Mouse (Mus musculus): ENCODE results near the gene Card19. TPM values are rescaled to one million over a fixed set of nuclear protein-coding genes. Genes with fewer than 3 reads are reported as not detected.

Gene Card19
- polyA plus RNA-seq, 1 experiment, result 108 TPM

GRCm38 (mm10) chr13:49183161-49183560 is 32.7 kb downstream of the Card19 start:
- peaks cover 13% of the 10 kb centered on the region for H3K4me1 ChIP-seq (ENCODE audit: control insufficient read depth, insufficient read depth, low read length)

GRCm38 (mm10) chr13:49181411-49181984 is 34.3 kb downstream of the Card19 start:
- TF ChIP-seq POLR2A (IDR thresholded peaks at IDR 0.05; ENCODE audit: low read depth, low read length), result no peak
- Histone ChIP-seq H3K4me3 (ENCODE audit: insufficient read depth, low read depth, low read length) (no peak overlapping the region), H3K4me1 (ENCODE audit: control insufficient read depth, insufficient read depth, low read length) (peaks cover 6% of the 10 kb centered on the region), H3K27ac (ENCODE audit: insufficient read depth, low read depth, low read length) (no peak overlapping the region), H3K27me3 (replicated peaks; ENCODE audit: control insufficient read depth, insufficient read depth, low read length) (no peaks in the 10 kb centered on the region), H3K36me3 (ENCODE audit: control insufficient read depth, insufficient read depth, low read length) (no peaks in the 10 kb centered on the region)
- 92% methylated on average over 3 of the region's 3 CpGs for WGBS
- DNase-seq, result no peak

More at GRCm38 (mm10) chr13:49183161-49183560, 32.7 kb downstream of the Card19 start:
- no peak overlapping the region for H3K4me3 ChIP-seq (ENCODE audit: insufficient read depth, low read depth, low read length)
- H3K36me3 ChIP-seq (ENCODE audit: control insufficient read depth, insufficient read depth, low read length), result no peaks in the 10 kb centered on the region
- DNase-seq, result no peak
- TF ChIP-seq CTCF (conservative IDR thresholded peaks at IDR 0.05; ENCODE audit: insufficient read depth, insufficient read length, low read depth, low read length), result no peak
- TF ChIP-seq POLR2A (IDR thresholded peaks at IDR 0.05; ENCODE audit: low read depth, low read length), result no peak
- H3K27ac ChIP-seq (ENCODE audit: insufficient read depth, low read depth, low read length), result no peak overlapping the region
- H3K27me3 ChIP-seq (replicated peaks; ENCODE audit: control insufficient read depth, insufficient read depth, low read length), result no peaks in the 10 kb centered on the region
- WGBS, result 82% methylated on average over 5 of the region's 5 CpGs

- DNase-seq, result no peak
- Histone ChIP-seq H3K4me1 (ENCODE audit: control insufficient read depth, insufficient read depth, low read length) (peaks cover 4% of the 10 kb centered on the region), H3K27me3 (replicated peaks; ENCODE audit: control insufficient read depth, insufficient read depth, low read length) (no peaks in the 10 kb centered on the region), H3K36me3 (ENCODE audit: control insufficient read depth, insufficient read depth, low read length) (no peaks in the 10 kb centered on the region), H3K4me3 (ENCODE audit: insufficient read depth, low read depth, low read length) (no peak overlapping the region), H3K27ac (ENCODE audit: insufficient read depth, low read depth, low read length) (no peak overlapping the region)
- 59% methylated on average over 1 of the region's 1 CpGs for WGBS
- TF ChIP-seq POLR2A (IDR thresholded peaks at IDR 0.05; ENCODE audit: low read depth, low read length) (no peak), CTCF (conservative IDR thresholded peaks at IDR 0.05; ENCODE audit: insufficient read depth, insufficient read length, low read depth, low read length) (no peak)
Measured at GRCm38 (mm10) chr13:49180691-49181090, 35.1 kb downstream of the Card19 start.

- 93% methylated on average over 5 of the region's 5 CpGs for WGBS
- no peak for DNase-seq
- Histone ChIP-seq H3K36me3 (ENCODE audit: control insufficient read depth, insufficient read depth, low read length) (no peaks in the 10 kb centered on the region), H3K27me3 (replicated peaks; ENCODE audit: control insufficient read depth, insufficient read depth, low read length) (no peaks in the 10 kb centered on the region), H3K4me1 (ENCODE audit: control insufficient read depth, insufficient read depth, low read length) (peaks cover 4% of the 10 kb centered on the region), H3K4me3 (ENCODE audit: insufficient read depth, low read depth, low read length) (no peak overlapping the region), H3K27ac (ENCODE audit: insufficient read depth, low read depth, low read length) (no peak overlapping the region)
- TF ChIP-seq POLR2A (IDR thresholded peaks at IDR 0.05; ENCODE audit: low read depth, low read length) (no peak), CTCF (conservative IDR thresholded peaks at IDR 0.05; ENCODE audit: insufficient read depth, insufficient read length, low read depth, low read length) (no peak)
Measured at GRCm38 (mm10) chr13:49180274-49180673, 35.6 kb downstream of the Card19 start.

- no peak overlapping the region for H3K27ac ChIP-seq (ENCODE audit: insufficient read depth, low read depth, low read length)
- H3K27me3 ChIP-seq (replicated peaks; ENCODE audit: control insufficient read depth, insufficient read depth, low read length), result no peaks in the 10 kb centered on the region
- TF ChIP-seq POLR2A (IDR thresholded peaks at IDR 0.05; ENCODE audit: low read depth, low read length) (no peak), CTCF (conservative IDR thresholded peaks at IDR 0.05; ENCODE audit: insufficient read depth, insufficient read length, low read depth, low read length) (no peak)
- DNase-seq, result peak; percentile 62
- WGBS, result 56% methylated on average over 19 of the region's 19 CpGs
- no peaks in the 10 kb centered on the region for H3K36me3 ChIP-seq (ENCODE audit: control insufficient read depth, insufficient read depth, low read length)
- no peak overlapping the region for H3K4me3 ChIP-seq (ENCODE audit: insufficient read depth, low read depth, low read length)
- H3K4me1 ChIP-seq (ENCODE audit: control insufficient read depth, insufficient read depth, low read length), result peaks cover 4% of the 10 kb centered on the region
Measured at GRCm38 (mm10) chr13:49178839-49179585, 36.8 kb downstream of the Card19 start.

- no peak for DNase-seq
- Histone ChIP-seq H3K27ac (ENCODE audit: insufficient read depth, low read depth, low read length) (no peak overlapping the region), H3K27me3 (replicated peaks; ENCODE audit: control insufficient read depth, insufficient read depth, low read length) (no peaks in the 10 kb centered on the region), H3K4me1 (ENCODE audit: control insufficient read depth, insufficient read depth, low read length) (peaks cover 4% of the 10 kb centered on the region), H3K36me3 (ENCODE audit: control insufficient read depth, insufficient read depth, low read length) (no peaks in the 10 kb centered on the region), H3K4me3 (ENCODE audit: insufficient read depth, low read depth, low read length) (no peak overlapping the region)
- TF ChIP-seq POLR2A (IDR thresholded peaks at IDR 0.05; ENCODE audit: low read depth, low read length) (no peak), CTCF (conservative IDR thresholded peaks at IDR 0.05; ENCODE audit: insufficient read depth, insufficient read length, low read depth, low read length) (no peak)
- WGBS, result 85% methylated on average over 10 of the region's 10 CpGs
Measured at GRCm38 (mm10) chr13:49175509-49175908, 40.3 kb downstream of the Card19 start.

GRCm38 (mm10) chr13:49172971-49173596 is 42.8 kb downstream of the Card19 start:
- Histone ChIP-seq H3K27me3 (replicated peaks; ENCODE audit: control insufficient read depth, insufficient read depth, low read length) (no peaks in the 10 kb centered on the region), H3K4me1 (ENCODE audit: control insufficient read depth, insufficient read depth, low read length) (peaks cover 3% of the 10 kb centered on the region; the same call in 1 of the 2 replicates), H3K27ac (ENCODE audit: insufficient read depth, low read depth, low read length) (no peak overlapping the region), H3K36me3 (ENCODE audit: control insufficient read depth, insufficient read depth, low read length) (no peaks in the 10 kb centered on the region), H3K4me3 (ENCODE audit: insufficient read depth, low read depth, low read length) (no peak overlapping the region)
- peak; percentile 92 for DNase-seq
- TF ChIP-seq CTCF (conservative IDR thresholded peaks at IDR 0.05; ENCODE audit: insufficient read depth, insufficient read length, low read depth, low read length) (peak; percentile 93), POLR2A (IDR thresholded peaks at IDR 0.05; ENCODE audit: low read depth, low read length) (no peak)
- 5% methylated on average over 12 of the region's 12 CpGs for WGBS

Data from kidney, adult 2 months (tissue).